Mouse (Mus musculus) gastrocnemius, adult 18-20 months (tissue): ENCODE measurements around the gene Palmd. TPM values are rescaled to one million over a fixed set of nuclear protein-coding genes. Genes with fewer than 3 reads are reported as not detected.

Experiments
- DNase-seq: peaks from one replicate; pipeline ENCODE4 v3.0.0; 2021; ENCODE audit warnings: low spot score
- total RNA-seq, 2 experiments: library from RNA; stranded (reverse); gene quantifications; 2 replicates each; pipeline ENCODE4 v1.2.3; 2021

The Palmd gene
- total RNA-seq, 2 experiments from 2014 or later, result 19.4 to 30.3 TPM

DNA sequence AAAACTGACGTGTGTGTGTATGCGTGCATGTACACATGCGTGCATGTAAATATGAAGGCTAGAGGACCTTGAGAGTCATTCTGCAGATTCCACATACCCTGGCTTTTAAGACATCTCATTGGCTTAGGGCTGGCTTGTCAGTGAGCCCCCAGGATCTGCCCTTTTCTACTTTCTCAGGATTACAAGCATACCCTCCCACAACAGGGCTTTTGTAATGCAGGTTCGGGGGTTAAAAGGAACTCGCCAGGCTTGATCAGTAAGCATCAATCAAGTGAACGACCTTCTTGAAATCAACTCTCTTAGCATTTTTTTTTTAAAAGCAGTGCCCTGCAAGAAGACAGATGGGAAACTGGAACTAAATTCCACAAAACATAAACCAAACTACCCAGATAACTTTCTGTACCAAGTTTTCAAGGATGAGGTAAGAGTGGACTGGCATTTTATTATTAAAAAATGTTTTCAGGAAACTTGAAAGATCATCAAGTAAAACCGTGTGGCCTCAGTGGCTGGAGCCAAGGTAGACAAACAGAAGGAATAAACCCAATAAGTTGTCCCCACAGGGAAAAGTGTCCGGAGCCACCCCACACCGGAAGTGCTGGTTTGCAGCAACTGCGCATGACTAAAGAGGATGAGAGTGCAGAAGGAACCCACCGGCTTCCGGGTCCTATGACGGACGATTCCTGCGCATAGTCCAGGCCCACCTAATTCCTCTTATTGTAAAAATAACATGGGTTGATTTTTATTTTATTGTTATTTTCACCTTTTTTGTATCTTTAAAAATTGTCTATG lies 7.2 kb downstream of the Palmd start:
- DNase-seq, result no peak

DNA sequence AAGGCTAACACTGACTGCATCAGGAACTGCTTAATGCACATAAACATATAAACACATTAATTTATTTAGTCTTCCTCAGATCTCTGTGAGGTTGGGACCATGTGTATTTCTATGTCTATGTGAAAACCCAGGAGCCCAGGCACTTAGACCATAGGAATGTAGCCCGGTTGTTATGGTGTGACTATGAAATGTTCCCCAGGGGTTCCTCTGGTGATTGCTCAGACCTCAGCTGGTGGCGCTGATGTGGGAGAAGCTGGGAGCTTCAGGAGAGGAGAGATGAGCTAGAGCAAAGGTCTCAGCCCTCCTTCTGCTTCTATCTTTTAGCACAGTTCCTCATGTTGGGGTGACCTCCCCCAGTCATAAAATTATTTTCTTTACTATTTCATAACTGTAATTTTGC lies 8.4 kb downstream of the Palmd start:
- DNase-seq, result no peak

DNA sequence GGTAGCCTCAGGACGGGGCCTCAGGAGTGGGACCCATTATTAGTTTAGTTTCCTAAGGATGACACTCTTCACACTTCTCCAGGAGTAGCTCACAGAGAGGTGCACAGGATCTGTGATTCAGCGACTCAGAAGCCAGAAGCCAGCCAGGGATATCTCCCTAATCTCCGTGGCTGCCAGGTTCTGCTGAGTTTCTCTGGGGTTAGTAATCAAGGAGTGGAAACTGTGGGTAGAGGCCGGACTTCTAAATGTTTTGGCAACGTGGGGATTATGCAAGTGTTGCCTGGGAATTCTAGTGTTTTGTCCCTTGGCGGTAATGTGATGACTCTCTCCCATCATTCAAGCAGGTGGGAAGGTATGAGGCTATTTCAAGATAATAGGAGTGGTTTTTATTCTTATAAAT lies 13.7 kb downstream of the Palmd start:
- DNase-seq, result no peak

DNA sequence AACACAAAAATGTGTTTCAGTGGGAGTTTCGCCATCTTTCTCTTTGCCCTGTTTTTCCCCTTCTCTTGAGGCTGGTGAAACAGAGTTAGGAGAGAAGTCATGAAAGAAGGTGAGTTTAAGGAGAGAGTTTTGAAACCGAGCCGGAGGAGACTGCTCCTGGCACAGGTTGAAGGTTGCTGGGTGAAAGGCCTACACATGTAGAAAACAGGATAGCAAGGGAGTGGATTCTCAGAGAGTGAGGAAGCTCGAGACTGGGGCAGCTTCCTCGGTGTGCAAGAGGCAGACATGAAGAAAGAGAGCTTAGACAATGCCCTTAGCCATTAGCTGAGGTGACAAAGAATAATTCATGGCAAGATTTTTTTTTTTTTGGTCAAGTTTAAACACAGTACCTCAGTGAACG lies 15.4 kb downstream of the Palmd start:
- no peak for DNase-seq

DNA sequence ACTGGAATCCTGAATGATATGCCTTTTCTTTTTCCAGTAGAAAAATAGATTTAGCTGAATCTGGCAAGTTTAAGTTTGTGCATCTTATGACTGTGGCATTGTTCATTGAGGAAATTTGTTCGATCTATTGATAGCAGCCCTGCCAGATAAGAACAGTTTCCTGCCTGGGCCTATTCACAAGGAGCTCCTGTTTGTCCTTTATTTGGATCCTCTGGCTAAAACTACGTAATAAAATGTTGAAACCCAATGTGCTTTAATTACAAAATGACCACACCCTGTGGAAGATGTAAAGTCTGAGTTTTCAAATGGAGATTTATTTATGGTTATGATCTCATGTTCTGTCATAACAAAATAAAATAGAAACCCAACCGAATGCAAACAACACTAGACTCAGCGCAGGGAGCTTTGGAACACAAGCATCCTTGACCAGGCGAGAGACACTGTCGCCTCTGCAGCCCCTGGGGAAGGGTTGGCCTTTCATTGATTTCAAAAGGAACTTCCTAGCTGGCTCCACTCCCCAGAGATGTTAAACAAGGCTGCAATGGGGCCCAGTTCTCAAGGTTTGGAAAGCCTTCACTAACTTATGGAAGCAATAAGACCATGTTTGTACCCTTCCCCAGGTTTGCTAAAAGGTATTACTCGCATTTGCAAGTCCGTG lies 16.4 kb downstream of the Palmd start:
- DNase-seq, result no peak

DNA sequence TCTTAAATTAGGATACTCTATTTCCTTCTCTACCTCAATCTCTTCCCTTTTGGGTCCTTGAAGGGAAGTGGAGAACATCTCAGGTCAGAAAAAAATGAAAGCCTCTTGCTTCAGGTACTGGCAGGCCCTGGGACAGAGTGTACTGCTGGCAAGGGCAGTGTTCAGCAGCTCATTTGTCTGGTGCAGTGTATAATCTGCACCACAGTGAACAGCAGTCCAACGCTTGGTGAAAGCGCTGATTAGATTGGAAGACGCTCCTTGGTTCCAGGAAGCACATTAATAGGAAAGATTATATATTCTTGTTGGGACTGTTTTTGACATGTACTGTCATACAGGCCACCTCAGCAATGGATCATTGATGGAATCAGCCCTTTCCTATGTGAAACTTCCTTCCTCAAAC lies 17.3 kb downstream of the Palmd start:
- no peak for DNase-seq

DNA sequence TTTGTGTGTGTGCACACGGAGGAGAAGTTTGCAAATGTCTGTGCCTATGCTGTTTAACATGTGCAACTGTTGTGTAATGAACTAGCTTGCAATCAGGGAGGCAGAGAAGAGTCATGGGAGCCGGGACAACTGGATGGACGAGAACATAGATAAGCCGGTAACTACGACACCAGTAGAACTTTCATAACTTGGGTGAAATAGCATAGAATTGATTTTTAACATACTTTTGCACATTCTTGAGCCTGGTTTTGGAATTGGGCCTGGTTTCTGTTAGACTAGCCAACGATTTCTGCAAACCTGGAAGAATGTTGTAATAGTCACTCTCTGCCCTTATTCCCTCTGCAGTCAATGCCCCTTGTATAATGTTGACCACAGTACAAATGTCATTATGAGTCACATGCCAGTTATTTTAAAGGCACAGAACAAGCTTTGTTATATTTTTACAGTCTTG lies 18.1 kb downstream of the Palmd start:
- DNase-seq, result no peak

DNA sequence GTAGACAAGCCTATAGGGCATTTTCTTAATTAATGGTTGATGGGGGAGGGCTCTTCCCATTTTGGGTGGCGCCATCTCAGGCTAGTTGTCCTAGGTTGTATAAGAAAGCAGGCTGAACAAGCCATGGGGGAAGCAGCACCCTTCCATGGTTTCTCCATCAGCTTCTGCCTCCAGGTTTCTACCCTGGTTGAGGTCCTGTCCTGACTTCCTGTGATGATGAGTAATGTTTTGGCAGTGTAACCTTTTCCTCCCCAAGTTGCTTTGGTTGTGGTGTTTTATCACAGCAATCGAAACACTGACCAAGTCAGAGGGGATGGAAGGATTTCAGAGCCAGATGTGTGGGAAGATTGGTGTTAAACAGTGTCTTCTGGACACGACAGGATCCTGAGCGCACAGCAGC lies 22.3 kb downstream of the Palmd start:
- no peak for DNase-seq

DNA sequence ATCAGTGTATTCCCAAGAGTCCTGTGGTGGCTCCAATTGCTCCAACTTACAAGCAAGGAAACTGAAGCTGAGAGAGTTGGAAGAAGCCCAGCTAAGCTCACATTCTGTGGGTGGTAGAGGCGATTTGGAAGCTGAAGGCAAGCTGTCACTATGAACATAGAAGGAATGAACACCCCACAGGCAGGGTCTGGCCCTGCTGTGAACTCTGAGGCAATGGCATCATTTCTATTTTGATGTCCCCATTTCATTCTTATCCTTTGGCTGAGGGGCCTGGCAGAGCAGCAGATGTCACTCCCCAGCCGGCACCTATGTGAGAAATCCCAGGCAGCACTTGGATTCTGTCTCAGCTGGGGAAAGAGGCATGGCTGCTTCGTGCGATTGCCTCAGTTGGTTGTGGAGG lies 25.4 kb downstream of the Palmd start:
- DNase-seq, result peak; percentile 14

DNA sequence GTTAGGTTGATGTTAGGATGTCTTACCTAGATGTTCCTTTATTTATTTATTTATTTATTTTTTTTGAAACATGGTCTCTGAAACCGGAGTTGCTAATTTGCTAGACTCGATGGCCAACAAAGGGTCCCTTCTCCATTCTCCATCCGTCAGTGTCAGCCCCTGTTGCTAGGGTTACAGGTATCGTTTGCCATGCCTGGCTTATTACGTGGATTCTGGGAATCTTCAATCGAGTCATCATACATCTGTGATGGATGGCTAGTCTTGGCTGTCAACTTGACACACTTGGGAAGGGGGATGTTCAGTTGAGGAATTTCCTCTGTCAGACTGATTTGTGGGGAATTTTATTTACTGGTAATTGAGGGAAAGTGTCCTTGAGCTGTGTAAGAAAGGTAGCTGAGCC lies 26.0 kb downstream of the Palmd start:
- no peak for DNase-seq

DNA sequence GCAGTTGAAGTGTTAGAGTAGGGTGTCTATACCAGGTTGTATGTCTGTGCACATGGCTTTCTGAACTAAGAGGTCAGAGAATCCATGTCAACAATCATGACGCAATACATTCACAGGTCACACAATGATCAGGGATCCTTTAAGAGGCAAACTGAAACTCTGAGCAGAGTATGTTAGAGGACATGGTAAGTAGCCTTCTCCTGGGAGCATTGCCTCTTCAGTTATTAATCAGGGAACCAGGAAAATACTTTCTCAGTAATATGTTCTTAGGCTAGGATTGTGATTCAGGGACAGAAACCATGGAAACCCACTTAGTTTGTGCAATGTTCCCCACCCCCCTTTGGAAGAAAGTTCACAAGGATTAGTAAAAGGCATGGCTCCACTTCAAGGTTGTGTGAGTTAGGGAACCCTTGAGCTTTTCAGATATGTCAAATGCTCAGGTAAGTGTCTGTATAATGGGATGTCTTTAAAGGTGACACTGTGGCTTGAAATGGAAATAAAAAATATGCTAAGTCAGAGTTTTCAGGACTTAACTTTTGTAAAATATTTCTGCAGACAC lies 27.1 kb downstream of the Palmd start:
- DNase-seq, result no peak

DNA sequence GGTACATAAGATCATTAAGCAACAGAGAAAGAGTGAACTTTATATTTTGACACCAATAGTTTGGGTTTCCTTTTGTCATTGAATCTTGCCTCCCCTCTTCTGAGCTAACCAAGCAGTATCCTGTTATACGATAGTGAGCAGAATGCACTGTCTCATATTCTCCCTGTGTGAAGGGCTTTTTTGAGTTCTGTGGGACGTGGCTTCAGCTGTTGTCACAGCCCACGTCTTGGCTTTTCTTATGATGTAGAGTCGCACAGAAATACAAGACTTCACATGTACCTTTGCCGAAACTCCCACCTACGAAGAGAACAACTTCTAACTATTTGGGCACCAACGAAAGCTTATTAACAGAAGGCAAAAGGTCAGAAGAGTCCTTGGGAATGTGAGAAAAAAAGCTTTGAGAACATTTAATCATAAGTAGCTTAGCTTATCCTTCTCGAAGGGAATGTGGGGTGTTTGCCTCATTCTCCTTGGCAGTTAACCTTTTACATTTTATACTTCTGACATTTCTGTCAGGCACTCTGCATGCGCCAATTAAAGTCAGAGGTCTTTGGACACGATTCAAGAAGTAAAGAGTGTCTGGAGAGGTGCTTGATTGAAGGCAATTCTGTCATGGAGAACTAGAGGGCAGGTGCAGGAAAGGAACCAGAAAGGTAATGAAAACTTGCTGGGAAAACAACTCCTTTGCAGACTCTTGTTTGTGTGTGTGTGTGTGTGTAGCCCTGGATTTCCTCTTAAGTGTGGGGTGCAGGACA lies 27.8 kb downstream of the Palmd start:
- no peak for DNase-seq

DNA sequence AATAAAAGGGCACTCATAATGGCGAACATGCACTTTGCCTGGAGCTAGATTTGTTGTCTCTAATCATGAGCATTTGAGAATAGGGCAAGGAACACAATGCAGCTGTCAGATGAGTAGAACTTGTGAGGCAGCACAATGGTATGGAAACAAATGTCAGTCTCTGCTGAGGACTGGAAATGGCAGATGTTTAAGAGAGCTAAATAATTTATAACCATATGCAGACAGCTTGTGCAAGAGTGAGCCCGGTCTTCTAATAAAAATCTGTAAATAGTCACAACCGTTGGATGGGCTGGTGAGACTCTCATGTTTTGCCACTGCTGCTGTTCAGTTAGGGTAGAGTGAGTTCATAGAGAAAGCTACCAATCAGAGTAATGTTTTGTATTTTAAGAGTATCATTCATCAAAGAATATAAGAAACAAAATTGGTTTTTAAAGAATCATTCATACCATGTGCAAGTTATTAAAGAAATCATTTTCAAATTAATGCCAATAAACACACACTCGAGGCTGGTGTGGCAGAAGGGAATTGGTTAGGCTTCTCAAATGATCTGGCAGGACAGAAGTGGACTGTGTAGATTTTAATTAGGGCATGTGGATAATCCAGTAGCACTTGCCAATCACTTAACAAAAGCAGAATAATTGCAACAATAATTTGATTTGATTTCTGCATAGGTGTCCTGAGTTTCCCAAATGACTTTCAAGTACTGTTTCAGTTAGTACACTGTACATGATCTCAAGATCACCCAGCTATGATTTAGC lies 31.7 kb downstream of the Palmd start:
- DNase-seq, result no peak

DNA sequence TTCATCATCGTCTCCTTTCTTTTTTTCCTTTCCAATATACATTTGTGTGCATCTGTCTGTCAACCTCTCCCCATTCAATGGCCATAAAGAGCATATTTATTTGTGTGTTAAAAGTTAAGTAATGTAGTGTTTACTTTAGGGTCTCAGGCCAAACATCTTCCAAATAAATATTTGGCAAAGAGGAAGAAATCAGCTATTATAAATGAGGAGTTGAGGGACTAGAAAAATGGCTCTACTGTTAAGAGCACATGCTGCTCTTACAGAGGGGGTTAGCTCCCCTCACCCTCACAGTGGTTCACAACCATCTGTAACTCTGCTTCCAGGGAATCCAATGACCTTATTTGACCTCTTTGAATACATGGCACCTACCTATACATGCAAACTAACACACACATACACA lies 35.6 kb downstream of the Palmd start:
- no peak for DNase-seq

DNA sequence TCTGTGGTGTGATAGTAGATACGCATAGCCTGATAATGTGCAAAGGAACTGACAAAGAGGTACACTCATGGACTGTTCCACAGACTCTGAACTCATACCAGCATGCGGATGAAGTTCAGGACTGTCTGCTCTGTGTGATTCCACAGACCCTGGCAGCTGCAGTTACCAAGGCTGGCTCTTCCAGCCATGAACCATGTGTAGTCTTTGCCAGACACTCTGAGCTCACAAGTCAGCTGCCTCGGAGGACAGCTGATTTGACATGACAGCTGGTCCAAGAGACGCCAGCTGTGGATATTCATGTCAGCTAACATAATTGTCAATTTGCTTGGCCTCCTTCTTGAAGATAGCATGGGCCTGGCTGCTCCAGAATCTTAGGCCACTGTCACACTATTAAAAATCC lies 39.8 kb downstream of the Palmd start:
- peak; percentile 76 for DNase-seq

DNA sequence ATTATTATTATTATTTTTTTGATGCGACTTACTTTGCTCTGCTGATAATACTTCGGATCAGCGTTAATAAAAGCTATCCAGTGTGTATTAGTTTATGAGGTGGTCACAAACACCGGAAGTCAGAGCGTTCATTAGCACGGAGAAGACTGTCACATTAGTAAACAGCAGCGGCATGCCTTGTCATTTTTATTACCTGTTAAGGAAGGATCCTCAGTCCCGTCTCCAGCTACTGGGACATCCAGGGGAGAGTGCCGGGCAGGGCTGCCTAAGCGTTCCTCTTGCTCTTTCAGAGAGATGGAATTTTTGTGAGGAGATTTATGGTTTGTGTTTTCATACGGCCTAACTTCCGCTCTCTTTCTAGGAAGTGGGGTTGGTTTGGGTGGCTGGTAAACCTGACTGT lies 45.7 kb downstream of the Palmd start:
- DNase-seq, result no peak

DNA sequence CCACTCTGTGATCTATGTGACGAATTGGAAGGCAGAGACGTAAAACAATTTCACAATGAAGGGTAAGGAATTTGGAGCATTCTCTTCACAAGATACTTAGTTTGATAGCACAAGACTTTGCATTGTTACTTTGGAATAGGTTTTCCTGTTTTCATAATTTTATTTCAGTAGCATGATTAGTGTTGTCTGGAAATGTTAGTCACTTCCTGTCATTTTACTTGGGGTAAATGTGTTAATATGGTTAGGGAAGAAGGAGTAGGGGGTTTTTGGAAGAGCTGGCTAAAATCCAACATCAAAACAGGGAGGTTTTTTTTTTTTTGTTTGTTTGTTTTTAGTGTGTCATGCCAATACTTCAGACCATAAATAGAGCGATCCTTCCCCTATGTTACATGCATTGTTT lies 47.3 kb downstream of the Palmd start:
- DNase-seq, result no peak

DNA sequence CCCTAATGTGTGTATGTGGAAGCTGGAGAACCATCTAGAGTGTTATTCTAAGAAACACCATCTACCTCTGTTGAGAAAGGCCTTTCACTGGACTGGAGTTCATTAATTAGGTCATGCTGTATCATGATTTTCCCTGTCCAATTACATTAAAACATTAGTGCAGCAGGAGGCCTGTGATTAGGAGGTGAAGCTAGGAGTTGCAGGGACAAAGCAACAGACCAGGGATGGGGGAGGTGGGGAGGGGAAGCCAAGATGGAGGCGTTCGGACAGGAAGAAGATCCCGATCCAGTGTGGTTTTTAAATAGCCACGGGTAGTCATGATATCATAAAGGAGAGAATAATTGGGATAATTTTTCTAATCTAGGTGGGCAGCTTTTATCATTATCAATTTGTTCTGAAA lies 51.8 kb downstream of the Palmd start:
- no peak for DNase-seq

DNA sequence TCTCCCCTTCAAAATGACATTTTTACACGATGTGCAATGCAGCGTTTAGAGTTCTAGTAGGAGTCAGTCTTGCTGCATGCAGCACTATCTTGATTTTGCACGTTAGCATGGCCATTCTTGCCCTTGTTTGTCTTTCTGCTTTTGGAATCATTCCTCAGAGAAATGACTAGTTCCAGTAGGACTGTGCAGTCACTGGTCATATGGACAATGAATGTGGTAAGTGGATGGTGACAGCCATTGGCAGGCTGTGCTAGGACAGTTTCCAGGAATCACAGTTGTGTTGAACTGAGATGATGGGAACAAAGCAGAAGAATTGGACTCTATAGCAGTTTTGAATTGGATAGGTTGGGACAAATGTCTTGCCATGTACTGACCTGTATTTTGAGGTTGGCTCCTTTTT lies 53.9 kb downstream of the Palmd start:
- no peak for DNase-seq

DNA sequence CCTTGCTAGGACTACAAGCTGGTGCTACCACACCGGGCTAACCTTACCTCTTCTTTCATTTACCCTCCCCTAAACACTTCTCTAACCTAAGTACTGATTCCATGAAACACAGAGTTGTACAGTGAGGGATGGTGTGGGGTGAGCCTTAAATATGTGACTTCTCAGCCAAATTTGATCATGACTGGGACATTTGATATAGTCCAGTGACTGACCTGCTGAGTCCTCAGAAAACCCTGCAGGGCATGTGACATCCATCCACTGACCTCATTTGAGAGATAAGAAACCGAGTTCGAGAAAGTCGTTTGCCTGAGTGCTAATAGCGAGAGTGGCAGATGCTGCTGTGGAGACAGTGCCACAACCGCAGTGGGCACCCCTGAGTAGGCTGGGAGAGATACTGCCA lies 54.4 kb downstream of the Palmd start:
- no peak for DNase-seq

DNA sequence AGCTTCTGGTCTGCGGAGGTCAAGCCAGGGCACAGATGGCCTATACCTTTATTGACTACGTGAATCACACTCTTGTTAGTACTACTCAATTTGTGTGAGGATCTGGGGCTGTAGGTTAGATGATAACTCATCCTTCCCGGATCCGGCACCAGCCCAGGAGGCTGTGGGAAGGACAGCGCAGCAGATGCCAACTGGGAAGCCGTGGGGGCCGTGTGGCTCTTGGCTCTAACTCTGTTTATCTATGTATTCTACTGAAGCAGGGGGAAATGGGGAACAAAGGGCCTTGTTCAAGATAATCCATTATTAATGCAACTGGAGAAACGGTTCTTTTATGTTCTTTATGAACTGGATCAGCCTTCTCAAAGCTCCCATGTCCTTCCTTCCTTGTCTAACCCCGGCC lies 62.2 kb downstream of the Palmd start:
- DNase-seq, result no peak

DNA sequence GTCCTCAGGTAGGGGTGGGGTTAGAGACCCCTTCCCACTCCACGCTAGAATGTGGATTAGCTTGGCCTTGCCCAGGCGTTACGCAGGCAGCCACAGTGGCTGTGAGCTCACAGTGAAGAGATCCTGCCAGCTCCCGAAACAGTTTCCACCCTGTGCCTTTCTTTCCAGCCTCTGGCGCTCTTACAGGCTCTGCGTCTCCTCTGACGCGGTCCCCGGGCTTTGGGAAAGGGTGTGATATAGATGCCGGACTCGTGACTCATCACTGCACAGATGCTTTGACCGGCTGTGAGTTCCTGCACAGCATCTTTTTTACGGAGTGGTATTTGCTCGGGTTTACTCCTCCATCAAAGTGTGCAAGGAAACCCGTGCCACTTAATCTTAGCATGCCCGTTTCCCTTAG lies 62.9 kb downstream of the Palmd start:
- peak; percentile 38 for DNase-seq
